Mouse (Mus musculus): Measurements from ENCODE around the gene Obp1a. TPM values are rescaled to one million over a fixed set of nuclear protein-coding genes. Genes with fewer than 3 reads are reported as not detected.

The Obp1a gene
- total RNA-seq (2021): not detected
- long read RNA-seq: 0 reads

DNA sequence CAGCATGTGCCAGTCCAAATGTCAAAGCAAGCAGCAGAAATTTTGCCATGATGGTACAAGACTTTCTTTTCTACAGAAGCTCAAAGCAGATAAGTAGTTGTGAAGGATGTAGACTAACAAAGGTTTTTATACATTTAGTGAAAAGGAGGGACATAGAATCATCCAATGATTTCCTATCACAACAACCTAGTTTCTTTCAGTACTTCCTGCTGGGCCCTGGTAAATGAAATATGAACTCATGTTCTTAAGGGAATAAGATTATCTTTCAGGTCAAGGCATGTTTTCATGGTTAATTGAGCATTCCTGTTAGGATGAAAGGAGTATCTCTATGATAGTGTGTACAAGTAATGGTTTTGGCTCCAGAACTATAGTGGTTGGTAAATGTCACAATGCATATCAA, at the start of gene Obp1a:
Gene Obp1a (minus strand): TSS at position 101 of the 400 bp plus-strand sequence.
- no peak for DNase-seq (ENCODE audit: low spot score in 2 of 2)

DNA sequence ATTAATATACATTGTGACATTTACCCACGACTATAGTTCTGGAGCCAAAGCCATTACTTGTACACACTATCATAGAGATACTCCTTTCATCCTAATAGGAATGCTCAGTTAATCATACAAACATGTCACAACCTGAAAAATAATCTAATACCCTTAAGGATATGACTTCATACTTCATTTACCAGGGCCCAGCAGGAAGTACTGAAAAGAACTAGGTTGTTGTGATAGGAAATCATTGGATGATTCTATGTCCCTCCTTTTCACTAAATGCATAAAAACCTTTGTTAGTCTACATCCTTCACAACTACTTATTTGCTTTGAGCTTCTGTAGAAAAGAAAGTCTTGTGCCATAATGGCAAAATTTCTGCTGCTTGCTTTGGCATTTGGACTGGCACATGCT, 34.0 kb upstream of the Obp1a start, which contains the start of gene Gm5938:
Gene Gm5938 (plus strand): TSS at position 301 of the 400 bp plus-strand sequence.
- no peak for DNase-seq (ENCODE audit: low spot score in 2 of 2)

Other genes with a start within 250 kb of the Obp1a start
- gene Pbsn, start 237.8 kb downstream of the Obp1a start, total RNA-seq (2021): not detected
- not detected for gene Gm14744, start 226.6 kb downstream of the Obp1a start, total RNA-seq (2021)
- gene 5430402E10Rik, start 166.3 kb downstream of the Obp1a start, total RNA-seq (2021): not detected
- gene Gm5938, start 34.1 kb upstream of the Obp1a start, total RNA-seq (2021): not detected
- not detected for gene Obp1b, start 95.4 kb upstream of the Obp1a start, total RNA-seq (2021)
- not detected for gene Gm14743, start 154.5 kb upstream of the Obp1a start, total RNA-seq (2021)

All from layer of hippocampus, postnatal 10 days (tissue).